Mouse (Mus musculus): Measurements from ENCODE around the gene Timm10b. TPM values are rescaled to one million over a fixed set of nuclear protein-coding genes. Genes with fewer than 3 reads are reported as not detected.
A peak's percentile ranks its signal among the peaks of the same experiment; 100 is the strongest.

Timm10b gene
- polyA plus RNA-seq, 1 experiment, result 203 TPM

- H3K27me3 ChIP-seq (ENCODE audit: control insufficient read depth, insufficient read depth, insufficient read length), result no peaks in the 10 kb centered on the region
- H3K79me2 ChIP-seq (ENCODE audit: control insufficient read depth, insufficient read depth), result peaks cover 16% of the 10 kb centered on the region
- no peak overlapping the region for H3ac ChIP-seq (ENCODE audit: control insufficient read depth, insufficient read length, low read depth)
- TF ChIP-seq FOSL1 (IDR thresholded peaks at IDR 0.05; ENCODE audit: insufficient read depth, low read length, poor library complexity, severe bottlenecking), result no peak
- TF ChIP-seq MYOG (IDR thresholded peaks at IDR 0.05; ENCODE audit: control insufficient read depth, extremely low read depth, insufficient read length), result no peak
- TF ChIP-seq MYOD1 (IDR thresholded peaks at IDR 0.05; ENCODE audit: control insufficient read depth, insufficient read length, low read depth), result no peak
- TF ChIP-seq CEBPB (IDR thresholded peaks at IDR 0.05; ENCODE audit: low read depth), result no peak
- TF ChIP-seq CTCF (IDR thresholded peaks at IDR 0.05; ENCODE audit: control insufficient read depth, insufficient read depth, insufficient read length), result no peak
- no peak for TF ChIP-seq USF1 (IDR thresholded peaks at IDR 0.05; ENCODE audit: low read depth)
- TF ChIP-seq MAX (IDR thresholded peaks at IDR 0.05), result no peak
- peaks cover 5% of the 10 kb centered on the region for H3K79me3 ChIP-seq (ENCODE audit: low read depth)
- no peak overlapping the region for H3K4me3 ChIP-seq (ENCODE audit: insufficient read depth, poor library complexity, severe bottlenecking)
- H3K36me3 ChIP-seq (ENCODE audit: control insufficient read depth, insufficient read depth), result peaks cover 90% of the 10 kb centered on the region
Measured at GRCm38 (mm10) chr7:105615720-105616119, 24.1 kb upstream of the Timm10b start.

GRCm38 (mm10) chr7:105616561-105616960 lies 23.3 kb upstream of the Timm10b start:
- Histone ChIP-seq H3K79me3 (ENCODE audit: low read depth) (peaks cover 5% of the 10 kb centered on the region), H3K36me3 (ENCODE audit: control insufficient read depth, insufficient read depth) (peaks cover 83% of the 10 kb centered on the region), H3K4me3 (ENCODE audit: insufficient read depth, poor library complexity, severe bottlenecking) (no peak overlapping the region), H3ac (ENCODE audit: control insufficient read depth, insufficient read length, low read depth) (no peak overlapping the region), H3K79me2 (ENCODE audit: control insufficient read depth, insufficient read depth) (peaks cover 20% of the 10 kb centered on the region), H3K27me3 (ENCODE audit: control insufficient read depth, insufficient read depth, insufficient read length) (no peaks in the 10 kb centered on the region)
- TF ChIP-seq CEBPB (IDR thresholded peaks at IDR 0.05; ENCODE audit: low read depth) (no peak), MYOD1 (IDR thresholded peaks at IDR 0.05; ENCODE audit: control insufficient read depth, insufficient read length, low read depth) (no peak), USF1 (IDR thresholded peaks at IDR 0.05; ENCODE audit: low read depth) (no peak), MAX (IDR thresholded peaks at IDR 0.05) (no peak), MYOG (IDR thresholded peaks at IDR 0.05; ENCODE audit: control insufficient read depth, extremely low read depth, insufficient read length) (no peak), FOSL1 (IDR thresholded peaks at IDR 0.05; ENCODE audit: insufficient read depth, low read length, poor library complexity, severe bottlenecking) (no peak), CTCF (IDR thresholded peaks at IDR 0.05; ENCODE audit: control insufficient read depth, insufficient read depth, insufficient read length) (no peak)

- no peak for TF ChIP-seq MYOD1 (IDR thresholded peaks at IDR 0.05; ENCODE audit: control insufficient read depth, insufficient read length, low read depth)
- TF ChIP-seq CEBPB (IDR thresholded peaks at IDR 0.05; ENCODE audit: low read depth), result no peak
- TF ChIP-seq CTCF (IDR thresholded peaks at IDR 0.05; ENCODE audit: control insufficient read depth, insufficient read depth, insufficient read length), result no peak
- no peak for TF ChIP-seq USF1 (IDR thresholded peaks at IDR 0.05; ENCODE audit: low read depth)
- TF ChIP-seq MYOG (IDR thresholded peaks at IDR 0.05; ENCODE audit: control insufficient read depth, extremely low read depth, insufficient read length), result no peak
- no peak for TF ChIP-seq MAX (IDR thresholded peaks at IDR 0.05)
- no peak for TF ChIP-seq FOSL1 (IDR thresholded peaks at IDR 0.05; ENCODE audit: insufficient read depth, low read length, poor library complexity, severe bottlenecking)
Measured at GRCm38 (mm10) chr7:105617810-105618209, 22.0 kb upstream of the Timm10b start.

GRCm38 (mm10) chr7:105619701-105620100 lies 20.2 kb upstream of the Timm10b start:
- H3K36me3 ChIP-seq (ENCODE audit: control insufficient read depth, insufficient read depth), result peaks cover 80% of the 10 kb centered on the region
- H3ac ChIP-seq (ENCODE audit: control insufficient read depth, insufficient read length, low read depth), result no peak overlapping the region
- H3K27me3 ChIP-seq (ENCODE audit: control insufficient read depth, insufficient read depth, insufficient read length), result no peaks in the 10 kb centered on the region
- peaks cover 5% of the 10 kb centered on the region for H3K79me3 ChIP-seq (ENCODE audit: low read depth)
- TF ChIP-seq MYOG (IDR thresholded peaks at IDR 0.05; ENCODE audit: control insufficient read depth, extremely low read depth, insufficient read length) (no peak), USF1 (IDR thresholded peaks at IDR 0.05; ENCODE audit: low read depth) (no peak), FOSL1 (IDR thresholded peaks at IDR 0.05; ENCODE audit: insufficient read depth, low read length, poor library complexity, severe bottlenecking) (no peak), MYOD1 (IDR thresholded peaks at IDR 0.05; ENCODE audit: control insufficient read depth, insufficient read length, low read depth) (no peak), MAX (IDR thresholded peaks at IDR 0.05) (no peak), CTCF (IDR thresholded peaks at IDR 0.05; ENCODE audit: control insufficient read depth, insufficient read depth, insufficient read length) (no peak), CEBPB (IDR thresholded peaks at IDR 0.05; ENCODE audit: low read depth) (no peak)
- no peak overlapping the region for H3K4me3 ChIP-seq (ENCODE audit: insufficient read depth, poor library complexity, severe bottlenecking)
- H3K79me2 ChIP-seq (ENCODE audit: control insufficient read depth, insufficient read depth), result peaks cover 28% of the 10 kb centered on the region

More at GRCm38 (mm10) chr7:105617810-105618209, 22.0 kb upstream of the Timm10b start:
- Histone ChIP-seq H3ac (ENCODE audit: control insufficient read depth, insufficient read length, low read depth) (no peak overlapping the region), H3K79me2 (ENCODE audit: control insufficient read depth, insufficient read depth) (peaks cover 20% of the 10 kb centered on the region), H3K36me3 (ENCODE audit: control insufficient read depth, insufficient read depth) (peaks cover 76% of the 10 kb centered on the region), H3K79me3 (ENCODE audit: low read depth) (peaks cover 5% of the 10 kb centered on the region), H3K4me3 (ENCODE audit: insufficient read depth, poor library complexity, severe bottlenecking) (no peak overlapping the region), H3K27me3 (ENCODE audit: control insufficient read depth, insufficient read depth, insufficient read length) (no peaks in the 10 kb centered on the region)

- H3K36me3 ChIP-seq (ENCODE audit: control insufficient read depth, insufficient read depth), result peaks cover 72% of the 10 kb centered on the region
- TF ChIP-seq CTCF (IDR thresholded peaks at IDR 0.05; ENCODE audit: control insufficient read depth, insufficient read depth, insufficient read length) (no peak), FOSL1 (IDR thresholded peaks at IDR 0.05; ENCODE audit: insufficient read depth, low read length, poor library complexity, severe bottlenecking) (peak; percentile 59), MAX (IDR thresholded peaks at IDR 0.05) (peak; percentile 48)
Measured at GRCm38 (mm10) chr7:105621053-105621452, 18.8 kb upstream of the Timm10b start.

More at GRCm38 (mm10) chr7:105621053-105621452, 18.8 kb upstream of the Timm10b start:
- H3K79me3 ChIP-seq (ENCODE audit: low read depth), result peaks cover 7% of the 10 kb centered on the region
- no peaks in the 10 kb centered on the region for H3K27me3 ChIP-seq (ENCODE audit: control insufficient read depth, insufficient read depth, insufficient read length)
- H3K4me3 ChIP-seq (ENCODE audit: insufficient read depth, poor library complexity, severe bottlenecking), result no peak overlapping the region
- no peak overlapping the region for H3ac ChIP-seq (ENCODE audit: control insufficient read depth, insufficient read length, low read depth)
- H3K79me2 ChIP-seq (ENCODE audit: control insufficient read depth, insufficient read depth), result peaks cover 28% of the 10 kb centered on the region
